Comparison of ENCODE assay signal across 17 mouse cellular contexts in the genomic region with DNA sequence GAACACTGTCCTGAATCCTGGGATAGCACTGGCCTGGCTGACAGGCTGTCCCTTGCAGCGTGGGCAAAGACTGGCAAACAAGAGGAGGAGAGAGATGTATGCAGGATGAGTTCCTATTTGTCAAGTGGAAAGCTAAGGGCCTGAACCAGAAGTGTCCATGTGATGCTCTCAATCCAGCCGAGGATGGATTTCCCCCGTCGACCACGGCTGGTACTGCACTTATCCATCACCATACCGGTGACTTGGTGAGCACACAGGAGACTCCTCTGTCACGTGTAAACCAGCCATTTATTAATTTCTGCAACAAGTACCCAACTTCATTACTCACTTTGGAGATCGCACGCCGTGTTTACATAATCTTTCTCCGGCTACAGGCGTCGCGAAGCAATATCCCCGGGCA.
DNase-seq lines count a peak whose midpoint lies in the region; ATAC-seq and TF ChIP-seq lines count a peak whose summit lies in the region.
"Had no signal": no experiment of that assay in that cellular context is flagged by ENCODE, and none has a peak within 500 bp of the region (broad histone marks: within the 10 kb centered on the region; RNA-seq: fewer than 3 reads in every experiment).

No protein-coding gene starts in this region.

- H3K4me3 ChIP-seq in hindbrain, embryonic 11.5 days (ENCODE audit: low read depth, low read length), result no peak overlapping the region
- no peak overlapping the region for H3K4me3 ChIP-seq in hindbrain, embryonic 12.5 days
- peak overlapping the region; percentile 59 for H3K4me3 ChIP-seq in megakaryocyte, embryonic 14.5 days (replicated peaks)
- H3K4me3 ChIP-seq in midbrain, embryonic 16.5 days (ENCODE audit: low read depth, low read length), result no peak overlapping the region
- H3K4me3 ChIP-seq: gastrocnemius, adult 2 months; liver, embryonic 12.5 days; myocyte had no signal

- no peak overlapping the region for H3K9ac ChIP-seq in hindbrain, embryonic 11.5 days (ENCODE audit: low read depth, low read length)
- H3K9ac ChIP-seq in hindbrain, embryonic 12.5 days, result no peak overlapping the region
- H3K9ac ChIP-seq in midbrain, embryonic 16.5 days (ENCODE audit: low read depth, low read length), result no peak overlapping the region
- H3K9ac ChIP-seq: liver, embryonic 12.5 days had no signal

- no peaks in the 10 kb centered on the region for H3K9me3 ChIP-seq in hindbrain, embryonic 11.5 days (ENCODE audit: control insufficient read depth, low read length)
- H3K9me3 ChIP-seq in hindbrain, embryonic 12.5 days (replicated peaks), result no peaks in the 10 kb centered on the region
- H3K9me3 ChIP-seq in megakaryocyte, embryonic 14.5 days, result peaks cover 55% of the 10 kb centered on the region
- no peaks in the 10 kb centered on the region for H3K9me3 ChIP-seq in midbrain, embryonic 16.5 days (replicated peaks; ENCODE audit: control insufficient read depth, low read length, poor library complexity, severe bottlenecking)
- H3K9me3 ChIP-seq: liver, embryonic 12.5 days had no signal

- ATAC-seq in hindbrain, embryonic 11.5 days (ENCODE audit: low FRiP score), result no peak
- ATAC-seq in hindbrain, embryonic 12.5 days (ENCODE audit: low FRiP score), result no peak
- ATAC-seq in megakaryocyte, adult 5-6 weeks (ENCODE audit: poor library complexity, severe bottlenecking), result no peak
- ATAC-seq in midbrain, embryonic 16.5 days, result peak; percentile 37; the same call in 1 of the 2 replicates
- ATAC-seq: liver, embryonic 12.5 days; Patski had no signal

- H3K36me3 ChIP-seq in hindbrain, embryonic 11.5 days (ENCODE audit: control insufficient read depth, insufficient read depth, low read length), result 0 out of 2 replicates have a peak, but pooled peaks cover 2% of the 10 kb centered on the region
- H3K36me3 ChIP-seq in hindbrain, embryonic 12.5 days, result no peaks in the 10 kb centered on the region
- H3K36me3 ChIP-seq in megakaryocyte, embryonic 14.5 days (replicated peaks; ENCODE audit: low read length), result no peaks in the 10 kb centered on the region
- no peaks in the 10 kb centered on the region for H3K36me3 ChIP-seq in midbrain, embryonic 16.5 days (ENCODE audit: control insufficient read depth, insufficient read depth, low read length)
- H3K36me3 ChIP-seq: liver, embryonic 12.5 days had no signal

- H3K4me2 ChIP-seq in hindbrain, embryonic 11.5 days (replicated peaks; ENCODE audit: low read depth, low read length), result no peak overlapping the region
- H3K4me2 ChIP-seq in hindbrain, embryonic 12.5 days (replicated peaks), result no peak overlapping the region
- no peak overlapping the region for H3K4me2 ChIP-seq in midbrain, embryonic 16.5 days (ENCODE audit: low read length)
- H3K4me2 ChIP-seq: liver, embryonic 12.5 days had no signal

- no peak for TF ChIP-seq POLR2A in brain, embryonic 14.5 days (IDR thresholded peaks at IDR 0.05; ENCODE audit: borderline replicate concordance, extremely low read depth, insufficient read depth, insufficient read length, poor library complexity, severe bottlenecking)

- no peak overlapping the region for H3K27ac ChIP-seq in hindbrain, embryonic 11.5 days (ENCODE audit: low read depth, low read length)
- H3K27ac ChIP-seq in hindbrain, embryonic 12.5 days, result no peak overlapping the region
- H3K27ac ChIP-seq in midbrain, embryonic 16.5 days (ENCODE audit: low read length), result no peak overlapping the region
- H3K27ac ChIP-seq: gastrocnemius, adult 2 months; liver, embryonic 12.5 days had no signal

- DNase-seq in hindbrain, embryonic 11.5 days (ENCODE audit: low spot score), result peak; percentile 28
- peak; percentile 23 for DNase-seq in brain, embryonic 14.5 days (ENCODE audit: low read depth)
- no peak for DNase-seq in urinary bladder, adult 18-20 months (ENCODE audit: low spot score in 2 of 2)
- DNase-seq: adrenal gland, adult 2 months; cerebellum, adult 9-10 months; gastrocnemius, adult 2 months; heart, postnatal 36 days; kidney, adult 9 months; lung, postnatal 36 days; right cerebral cortex, postnatal 4 days had no signal

- H3K4me1 ChIP-seq in hindbrain, embryonic 11.5 days (replicated peaks; ENCODE audit: control insufficient read depth, insufficient read depth, low read length), result no peaks in the 10 kb centered on the region
- H3K4me1 ChIP-seq in hindbrain, embryonic 12.5 days, result peaks cover 16% of the 10 kb centered on the region
- no peaks in the 10 kb centered on the region for H3K4me1 ChIP-seq in megakaryocyte, embryonic 14.5 days
- no peaks in the 10 kb centered on the region; the same call in 1 of the 2 replicates for H3K4me1 ChIP-seq in midbrain, embryonic 16.5 days (ENCODE audit: control insufficient read depth, insufficient read depth, low read length)
- H3K4me1 ChIP-seq: liver, embryonic 12.5 days had no signal

- H3K27me3 ChIP-seq in hindbrain, embryonic 11.5 days (ENCODE audit: control insufficient read depth, insufficient read depth, low read length), result no peaks in the 10 kb centered on the region
- no peaks in the 10 kb centered on the region for H3K27me3 ChIP-seq in hindbrain, embryonic 12.5 days
- no peaks in the 10 kb centered on the region for H3K27me3 ChIP-seq in megakaryocyte, embryonic 14.5 days (replicated peaks)
- H3K27me3 ChIP-seq in midbrain, embryonic 16.5 days (ENCODE audit: control insufficient read depth, insufficient read depth, low read depth, low read length), result no peaks in the 10 kb centered on the region
- H3K27me3 ChIP-seq: liver, embryonic 12.5 days; Patski had no signal

- TF ChIP-seq CTCF in brain, embryonic 14.5 days (IDR thresholded peaks at IDR 0.05; ENCODE audit: borderline replicate concordance, extremely low read depth, insufficient read depth, insufficient read length), result peak; percentile 30; the same call in 1 of the 2 replicates

- 68% methylated on average over 15 of the region's 15 CpGs for WGBS in hindbrain, embryonic 11.5 days
- WGBS in hindbrain, embryonic 12.5 days, result 66% methylated on average over 15 of the region's 15 CpGs
- WGBS in midbrain, embryonic 16.5 days, result 66% methylated on average over 15 of the region's 15 CpGs

Comparison
In these comparisons a context has a peak if more than half of its experiments do, and no peak if none do; other contexts are left out.
1. DNase-seq: peak in hindbrain, embryonic 11.5 days (single experiment) and brain, embryonic 14.5 days (single experiment); none in urinary bladder, adult 18-20 months (0 of 2).